Mouse (Mus musculus) heart, adult 10 weeks (tissue): ENCODE measurements around the gene Glipr1l1. TPM values are rescaled to one million over a fixed set of nuclear protein-coding genes. Genes with fewer than 3 reads are reported as not detected.

Experiments
- polyA plus RNA-seq: library from polyadenylated mRNA; stranded (reverse); fragments of 350-450 nt; fragmentation: Illumina TruSeq; extraction: RNeasy Lipid Tissue Mini Kit (QIAGEN cat#74804); gene quantifications from one replicate; pipeline ENCODE4 v1.2.3, GENCODE M21; 2014; ENCODE audit warnings: low read depth, low replicate concordance

Gene Glipr1l1
- not detected for polyA plus RNA-seq

GRCm38 (mm10) chr10:112059702-112060582 lies at the start of gene Glipr1l1:
TSS of gene Glipr1l1 (plus strand) at chr10:112060189.

GRCm38 (mm10) chr10:112083157-112083556 lies 23.2 kb downstream of the Glipr1l1 start, which contains the start of gene Glipr1l2:
TSS of gene Glipr1l2 (plus strand) at chr10:112083354.

Other genes with a start within 250 kb of the Glipr1l1 start
- 21.5 TPM for gene Krr1, start 87.5 kb upstream of the Glipr1l1 start, polyA plus RNA-seq
- gene Glipr1, start 57.6 kb upstream of the Glipr1l1 start, polyA plus RNA-seq, result 1.2 TPM
- gene Glipr1l2, start 23.2 kb downstream of the Glipr1l1 start, polyA plus RNA-seq, result not detected
- gene Glipr1l3, start 100.1 kb downstream of the Glipr1l1 start, polyA plus RNA-seq, result not detected
- gene Caps2, start 103.4 kb downstream of the Glipr1l1 start, polyA plus RNA-seq, result not detected
- 0.50 TPM for gene Kcnc2, start 210.9 kb downstream of the Glipr1l1 start, polyA plus RNA-seq